Mouse (Mus musculus) stomach, postnatal 0 days (tissue): ENCODE results near the gene Fam172a. TPM values are rescaled to one million over a fixed set of nuclear protein-coding genes. Genes with fewer than 3 reads are reported as not detected.

ENCODE experiments used
- ATAC-seq: fragments of 200-750 bp; cut with Nextera tagmentation; 2 replicates; pipeline ENCODE4 v1.8.0; 2017; ENCODE audit not compliant: low FRiP score, low TSS enrichment
- DNase-seq: peaks from one replicate; pipeline ENCODE4 v3.0.0-alpha.2; 2016; ENCODE audit warnings: low spot score
- H3K27ac ChIP-seq: fragments of 300-500 bp; sonication (generic); replicated peaks from 2 replicates; pipeline ENCODE4 v1.5.1; 2014; ENCODE audit warnings: mild to moderate bottlenecking, control low read depth
- H3K27me3 ChIP-seq: fragments of 300-500 bp; sonication (generic); 2 replicates; pipeline ENCODE4 v1.6.1; 2014; ENCODE audit warnings: low read length; ENCODE audit not compliant: control insufficient read depth, insufficient read depth
- H3K36me3 ChIP-seq: fragments of 300-500 bp; sonication (generic); 2 replicates; pipeline ENCODE4 v1.6.1; 2014; ENCODE audit warnings: low read length, mixed read lengths; ENCODE audit not compliant: control insufficient read depth, insufficient read depth
- H3K4me1 ChIP-seq: fragments of 300-500 bp; sonication (generic); replicated peaks from 2 replicates; pipeline ENCODE4 v1.6.1; 2014; ENCODE audit warnings: antibody characterized with exemption; ENCODE audit not compliant: control insufficient read depth, insufficient read depth
- H3K4me2 ChIP-seq: fragments of 300-500 bp; sonication (generic); replicated peaks from 2 replicates; pipeline ENCODE4 v1.6.1; 2014; ENCODE audit warnings: low read depth, mild to moderate bottlenecking, control low read depth, moderate library complexity
- H3K4me3 ChIP-seq: fragments of 300-500 bp; sonication (generic); 2 replicates; pipeline ENCODE4 v1.5.1; 2014; ENCODE audit warnings: low read depth, low read length, control low read depth
- H3K9ac ChIP-seq: fragments of 300-500 bp; sonication (generic); 2 replicates; pipeline ENCODE4 v1.6.1; 2014; ENCODE audit warnings: mild to moderate bottlenecking, low read length, control low read depth, mixed read lengths
- H3K9me3 ChIP-seq: fragments of 300-500 bp; sonication (generic); 2 replicates; pipeline ENCODE4 v1.6.1; 2016; ENCODE audit warnings: low read length; ENCODE audit not compliant: control insufficient read depth
- CTCF ChIP-seq: IDR thresholded peaks from 2 replicates; pipeline ENCODE4 v1.5.1; 2016; ENCODE audit warnings: antibody characterized with exemption, low read depth, mild to moderate bottlenecking, moderate library complexity
- EP300 ChIP-seq: optimal IDR thresholded peaks from 2 replicates; pipeline ENCODE3; 2016; ENCODE audit warnings: antibody characterized with exemption
- WGBS: fragments of 180-500 bp; shearing (Covaris S2); extraction: QIAGEN DNeasy Blood & Tissue Kit; methylation state at CpG from one replicate; pipeline ENCODE4 v1.1.7; 2014; 5-methylcytosine and 5-hydroxymethylcytosine counted together
- polyA plus RNA-seq: library from polyadenylated mRNA; unstranded; fragments of >200 nt; fragmentation: Nextera tagmentation; extraction: Ambion mirVana; gene quantifications from 2 replicates; pipeline ENCODE4 v1.2.1, GENCODE M21; 2015

The Fam172a gene
- polyA plus RNA-seq, 1 experiment from 2014 or later, result 19.8 TPM

DNA sequence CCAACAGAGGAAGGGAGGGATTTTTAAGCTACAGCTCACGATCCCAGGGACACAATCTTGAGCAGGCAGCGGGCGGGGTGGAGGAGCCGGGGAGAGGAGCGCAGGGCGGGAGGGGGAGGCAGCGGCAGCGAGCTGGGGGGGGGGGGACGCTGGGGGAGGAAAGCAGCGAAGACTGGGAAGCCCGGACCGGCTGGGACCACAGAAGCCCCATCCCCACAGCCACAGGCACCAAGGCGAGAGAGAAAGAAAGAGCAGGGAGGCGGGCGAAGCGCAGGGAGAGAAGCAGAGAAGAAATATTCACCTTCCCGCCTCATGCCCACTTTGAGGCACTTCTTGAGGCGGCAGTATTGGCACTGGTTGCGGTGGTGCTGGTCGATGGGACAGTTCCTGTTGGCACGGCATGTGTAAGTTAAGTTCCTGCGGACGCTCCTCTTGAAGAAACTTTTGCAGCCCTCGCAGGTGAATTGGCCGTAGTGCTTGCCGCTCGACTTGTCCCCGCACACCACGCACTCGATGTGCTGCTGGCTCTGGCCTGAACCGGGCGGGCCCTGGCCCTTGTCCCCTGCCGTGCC is 496.1 kb downstream of the Fam172a start:
- Histone ChIP-seq H3K9ac (peak overlapping the region; percentile 87), H3K4me1 (no peaks in the 10 kb centered on the region), H3K27me3 (no peaks in the 10 kb centered on the region; the same call in none of the 2 replicates), H3K36me3 (no peaks in the 10 kb centered on the region), H3K27ac (peak overlapping the region; percentile 96), H3K4me3 (peak overlapping the region; percentile 76), H3K4me2 (peak overlapping the region; percentile 80), H3K9me3 (no peaks in the 10 kb centered on the region)
- 1% methylated on average over 32 of the region's 33 CpGs for WGBS
- no peak for TF ChIP-seq EP300
- ATAC-seq, result 0 out of 2 replicates have a peak, but pooled peaks have one; percentile 21
- DNase-seq, result no peak

DNA sequence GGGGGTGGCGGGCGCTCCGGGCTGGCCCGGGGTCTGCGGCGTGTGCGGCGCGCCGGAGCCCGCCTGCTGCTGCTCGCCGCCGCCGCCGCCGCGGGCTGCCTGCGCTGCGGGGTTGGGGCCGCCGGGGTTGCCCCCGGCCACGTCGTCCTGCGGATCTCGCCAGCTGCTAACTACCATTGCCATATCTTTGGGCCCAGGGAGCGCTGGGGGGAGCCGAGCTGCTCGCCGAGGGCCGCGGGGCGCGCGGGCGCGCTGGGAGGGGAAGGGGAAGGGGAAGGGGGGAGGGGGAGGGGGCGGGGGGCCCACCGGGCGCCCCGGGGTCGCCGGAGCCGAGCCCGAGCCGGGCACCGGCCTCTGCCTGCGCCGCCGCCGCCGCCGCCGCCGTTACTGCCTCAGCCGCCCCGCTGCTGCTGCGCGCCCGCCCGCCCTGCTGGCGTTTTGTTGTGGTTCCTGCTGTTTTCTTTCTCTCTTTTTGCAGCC is 496.6 kb downstream of the Fam172a start:
- WGBS, result 0% methylated on average over 17 of the region's 63 CpGs
- no peaks in the 10 kb centered on the region for H3K4me1 ChIP-seq
- no peaks in the 10 kb centered on the region; the same call in none of the 2 replicates for H3K27me3 ChIP-seq

DNA sequence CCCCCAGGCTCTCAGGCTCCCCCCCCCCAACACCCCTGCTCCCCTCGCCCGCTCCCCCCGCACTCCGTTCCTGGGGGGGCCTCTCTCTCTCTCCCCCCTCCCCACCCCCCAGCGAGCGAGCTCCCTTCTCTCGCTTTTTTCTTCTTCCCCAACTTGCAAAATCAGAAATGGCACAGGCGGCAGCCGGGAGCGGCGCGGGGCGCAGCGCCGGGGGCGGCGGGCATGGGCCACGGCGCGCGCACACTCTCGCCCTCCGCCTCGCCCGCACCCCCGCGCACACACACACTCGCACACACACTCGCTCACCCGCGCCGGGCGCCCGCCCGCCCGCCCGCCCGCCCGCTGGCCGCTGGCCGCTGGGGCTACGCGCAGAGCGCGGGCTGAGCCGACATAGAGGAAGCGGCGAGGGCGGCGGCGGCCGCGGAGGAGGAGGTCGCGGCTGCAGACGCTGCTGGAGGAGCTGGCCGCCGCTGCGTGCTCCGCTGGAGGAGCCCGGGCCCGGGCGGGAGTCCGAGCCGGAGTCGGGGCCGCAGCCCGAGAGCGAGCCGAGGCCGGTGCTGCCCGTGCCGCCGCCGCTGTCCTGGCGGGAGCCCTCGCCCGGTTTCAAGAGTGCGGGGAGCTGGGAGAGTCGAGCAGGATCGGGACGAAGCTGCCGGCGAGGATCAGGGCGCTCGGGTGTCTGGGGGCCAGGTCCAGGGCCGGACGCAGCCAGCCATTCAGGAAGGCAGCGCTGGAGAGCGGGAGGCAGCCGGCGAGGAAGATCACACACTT is 497.2 kb downstream of the Fam172a start:
- H3K27me3 ChIP-seq, result no peaks in the 10 kb centered on the region; the same call in none of the 2 replicates
- under 1% methylated on average over 62 of the region's 92 CpGs for WGBS
- H3K9ac ChIP-seq, result peak overlapping the region; percentile 87
- no peaks in the 10 kb centered on the region for H3K4me1 ChIP-seq
- peak; percentile 41 for ATAC-seq
- H3K4me3 ChIP-seq, result peak overlapping the region; percentile 76
- no peak for DNase-seq
- no peaks in the 10 kb centered on the region for H3K36me3 ChIP-seq
- peak overlapping the region; percentile 80 for H3K4me2 ChIP-seq
- H3K9me3 ChIP-seq, result no peaks in the 10 kb centered on the region
- H3K27ac ChIP-seq, result peak overlapping the region; percentile 96
- TF ChIP-seq CTCF (no peak), EP300 (no peak)

More for the DNA sequence above, 496.6 kb downstream of the Fam172a start:
- TF ChIP-seq EP300, result no peak
- no peak for TF ChIP-seq CTCF
- peak overlapping the region; percentile 80 for H3K4me2 ChIP-seq
- H3K9ac ChIP-seq, result peak overlapping the region; percentile 87
- no peaks in the 10 kb centered on the region for H3K9me3 ChIP-seq
- ATAC-seq (0 out of 2 replicates have a peak, but pooled peaks have one; percentile 9), DNase-seq (no peak)
- no peaks in the 10 kb centered on the region for H3K36me3 ChIP-seq
- H3K27ac ChIP-seq, result peak overlapping the region; percentile 96
- peak overlapping the region; percentile 76 for H3K4me3 ChIP-seq

DNA sequence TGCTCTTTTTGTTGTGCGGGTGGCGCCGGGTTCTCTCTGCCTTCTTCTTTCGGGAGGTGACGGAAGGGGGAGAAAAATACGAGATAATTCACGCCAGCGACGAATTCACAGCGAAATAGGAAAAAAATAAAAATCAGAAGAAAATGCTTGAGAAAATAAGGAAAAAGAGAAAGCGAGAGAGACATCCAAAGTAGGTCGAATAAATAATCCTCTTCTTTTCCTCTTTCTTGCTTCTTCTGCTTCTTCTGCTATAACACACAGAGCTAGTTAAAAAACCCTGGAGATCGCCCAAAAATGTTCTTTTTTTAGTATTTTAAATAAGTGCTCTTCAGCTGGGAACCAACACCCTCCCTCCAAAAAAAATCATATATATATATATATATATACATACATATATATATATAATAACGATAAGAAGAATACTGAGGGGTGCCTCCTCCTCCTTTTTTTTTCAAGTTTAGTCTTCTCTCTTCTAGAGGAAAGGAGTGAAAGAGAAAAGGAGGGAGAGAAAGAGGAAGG is 497.9 kb downstream of the Fam172a start, which contains the start of gene Nr2f1:
Gene Nr2f1 (minus strand): TSS at position 116 of the 519 bp plus-strand sequence.
- no peaks in the 10 kb centered on the region for H3K9me3 ChIP-seq
- H3K9ac ChIP-seq, result peak within 1 kb of the TSS; percentile 87
- no peaks in the 10 kb centered on the region; the same call in none of the 2 replicates for H3K27me3 ChIP-seq
- ATAC-seq (no peak), DNase-seq (no peak)
- peak within 1 kb of the TSS; percentile 76 for H3K4me3 ChIP-seq
- peak within 1 kb of the TSS; percentile 96 for H3K27ac ChIP-seq
- H3K36me3 ChIP-seq, result no peaks in the 10 kb centered on the region
- no peaks in the 10 kb centered on the region; the same call in 1 of the 2 replicates for H3K4me1 ChIP-seq
- H3K4me2 ChIP-seq, result peak within 1 kb of the TSS; percentile 80
- TF ChIP-seq CTCF (no peak), EP300 (no peak)
- 1% methylated on average over 14 of the region's 14 CpGs for WGBS

DNA sequence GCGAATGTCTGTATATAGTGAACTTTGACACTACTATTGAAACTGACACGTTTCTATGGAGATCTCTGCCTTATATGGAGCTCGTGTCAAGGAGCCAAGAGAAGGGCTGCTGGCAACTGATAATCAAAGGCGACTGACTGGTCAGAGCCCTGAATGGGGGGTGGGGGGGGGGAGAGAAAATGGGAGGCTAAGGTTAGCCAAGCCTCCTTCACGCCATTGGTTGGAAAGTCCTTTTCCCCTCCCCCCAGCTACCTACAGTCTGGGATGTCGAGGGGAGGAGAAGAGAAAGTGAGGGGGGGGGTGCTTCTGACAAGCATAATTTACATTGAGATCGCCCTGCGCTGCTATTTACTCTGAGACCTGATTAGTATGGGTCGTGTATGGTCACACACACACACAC is 498.6 kb downstream of the Fam172a start:
- H3K36me3 ChIP-seq, result no peaks in the 10 kb centered on the region
- H3K27ac ChIP-seq, result peak overlapping the region; percentile 24; the same call in 1 of the 2 replicates
- no peaks in the 10 kb centered on the region; the same call in 1 of the 2 replicates for H3K4me1 ChIP-seq
- peak overlapping the region; percentile 76 for H3K4me3 ChIP-seq
- peak overlapping the region; percentile 80 for H3K4me2 ChIP-seq
- ATAC-seq (peak; percentile 39; the same call in 1 of the 2 replicates), DNase-seq (no peak)
- TF ChIP-seq CTCF (no peak), EP300 (no peak)
- under 1% methylated on average over 8 of the region's 9 CpGs for WGBS
- H3K9ac ChIP-seq, result no peak overlapping the region
- no peaks in the 10 kb centered on the region; the same call in 1 of the 2 replicates for H3K27me3 ChIP-seq
- H3K9me3 ChIP-seq, result no peaks in the 10 kb centered on the region
